Mouse (Mus musculus): ENCODE data around the gene Zfp704. TPM values are rescaled to one million over a fixed set of nuclear protein-coding genes. Genes with fewer than 3 reads are reported as not detected.

Gene Zfp704
- polyA plus RNA-seq, 1 experiment from 2014 or later: 7.8 TPM

DNA sequence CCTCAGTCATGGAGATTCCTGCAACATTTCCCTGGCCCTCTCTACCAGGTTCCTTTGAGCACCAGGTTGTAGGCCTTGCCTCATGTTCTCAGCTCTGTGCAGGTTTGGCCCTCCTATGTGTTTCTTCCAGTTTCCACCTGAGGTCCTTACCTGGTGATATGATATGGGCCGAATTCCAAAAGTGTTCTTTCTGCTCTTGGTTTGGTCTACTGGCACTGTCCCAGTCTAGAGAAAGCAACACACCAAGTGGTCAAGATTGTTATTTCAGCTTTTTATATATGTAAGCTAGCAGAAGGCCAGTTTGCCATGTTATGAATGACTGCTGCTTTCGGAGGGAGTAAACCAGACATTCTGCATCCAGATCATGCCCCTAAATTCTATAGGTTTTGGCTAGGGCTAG, 541 bp upstream of the Zfp704 start:
- Histone ChIP-seq H3K27me3 (peaks cover 2% of the 10 kb centered on the region; the same call in 1 of the 2 replicates), H3K36me3 (no peaks in the 10 kb centered on the region), H3K4me2 (replicated peaks) (peak overlapping the region; percentile 76), H3K9me3 (no peaks in the 10 kb centered on the region), H3K9ac (replicated peaks) (no peak overlapping the region), H3K27ac (peak overlapping the region; percentile 98), H3K4me3 (replicated peaks) (peak overlapping the region; percentile 64), H3K4me1 (replicated peaks) (peaks cover 34% of the 10 kb centered on the region)
- ATAC-seq: no peak; the same call in 1 of the 2 replicates
- WGBS: 93% methylated on average over 2 of the region's 2 CpGs

DNA sequence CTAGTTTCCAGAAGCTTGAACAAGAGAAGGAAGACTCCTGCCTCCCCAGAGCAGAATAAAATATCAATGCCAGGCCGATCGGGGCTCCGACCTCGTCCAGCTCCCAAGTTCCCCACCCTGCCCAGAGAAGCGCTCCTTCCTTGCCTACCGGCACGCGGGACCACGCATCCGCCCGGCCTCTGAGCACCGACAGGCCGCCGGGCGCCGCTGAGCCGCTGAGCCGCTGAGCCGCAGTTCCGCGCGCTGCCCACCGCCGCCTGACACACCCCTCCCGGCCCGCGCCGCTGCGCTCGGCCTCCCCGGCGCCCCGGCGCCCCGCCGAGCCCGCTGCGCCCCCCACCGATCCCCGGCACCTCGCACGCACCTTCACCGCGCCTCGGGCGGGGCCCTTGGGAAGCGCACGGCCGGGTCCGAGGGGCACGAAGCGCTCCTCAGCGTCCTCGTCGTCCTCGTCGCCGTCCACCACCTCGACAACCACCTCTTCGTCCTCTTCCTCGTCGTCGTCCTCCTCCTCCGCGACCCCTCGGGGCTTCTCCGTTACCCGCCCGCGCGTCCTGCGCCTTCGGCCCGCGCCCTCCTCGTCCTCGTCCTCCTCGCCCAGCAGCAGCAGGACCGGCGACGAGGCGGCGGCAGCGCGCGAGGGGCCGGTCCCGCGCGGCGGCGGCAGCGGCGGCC, 842 bp downstream of the Zfp704 start:
- peak overlapping the region; percentile 95 for H3K9ac ChIP-seq (replicated peaks)
- peak overlapping the region; percentile 98 for H3K27ac ChIP-seq
- no peaks in the 10 kb centered on the region for H3K9me3 ChIP-seq
- peak overlapping the region; percentile 64 for H3K4me3 ChIP-seq (replicated peaks)
- H3K27me3 ChIP-seq: peaks cover 3% of the 10 kb centered on the region; the same call in 1 of the 2 replicates
- no peaks in the 10 kb centered on the region for H3K36me3 ChIP-seq
- H3K4me2 ChIP-seq (replicated peaks): peak overlapping the region; percentile 76
- peak; percentile 49 for ATAC-seq
- H3K4me1 ChIP-seq (replicated peaks): peaks cover 37% of the 10 kb centered on the region
- WGBS: 0% methylated on average over 86 of the region's 94 CpGs

DNA sequence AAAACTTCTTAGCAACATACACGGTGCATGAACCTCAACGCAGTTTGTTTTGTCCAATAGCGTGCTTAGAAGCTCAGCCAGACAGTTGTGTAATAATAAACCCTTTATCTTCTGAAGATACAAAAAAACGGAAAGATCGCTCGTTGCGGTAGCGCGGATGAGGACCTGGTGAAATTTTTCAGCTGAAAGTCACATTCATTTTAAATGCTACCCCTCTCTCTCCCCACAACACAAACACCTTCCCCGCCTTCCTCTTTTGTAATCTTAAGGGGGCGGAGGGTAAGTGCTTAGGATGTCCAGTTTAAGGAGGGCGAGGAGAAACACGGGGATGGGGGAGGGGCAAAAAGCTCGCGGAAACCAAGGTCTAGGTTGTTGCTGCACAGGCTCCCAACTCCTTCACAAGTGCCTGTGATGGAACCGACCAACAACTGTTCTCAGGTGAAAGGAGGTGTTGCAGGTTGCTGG, 1.4 kb downstream of the Zfp704 start:
- no peaks in the 10 kb centered on the region for H3K36me3 ChIP-seq
- H3K27me3 ChIP-seq: peaks cover 3% of the 10 kb centered on the region; the same call in 1 of the 2 replicates
- peak overlapping the region; percentile 95 for H3K9ac ChIP-seq (replicated peaks)
- peaks cover 39% of the 10 kb centered on the region for H3K4me1 ChIP-seq (replicated peaks)
- WGBS: under 1% methylated on average over 16 of the region's 16 CpGs
- H3K4me2 ChIP-seq (replicated peaks): peak overlapping the region; percentile 76
- H3K4me3 ChIP-seq (replicated peaks): peak overlapping the region; percentile 64
- peak overlapping the region; percentile 98 for H3K27ac ChIP-seq
- no peaks in the 10 kb centered on the region for H3K9me3 ChIP-seq
- peak; percentile 9 for ATAC-seq

DNA sequence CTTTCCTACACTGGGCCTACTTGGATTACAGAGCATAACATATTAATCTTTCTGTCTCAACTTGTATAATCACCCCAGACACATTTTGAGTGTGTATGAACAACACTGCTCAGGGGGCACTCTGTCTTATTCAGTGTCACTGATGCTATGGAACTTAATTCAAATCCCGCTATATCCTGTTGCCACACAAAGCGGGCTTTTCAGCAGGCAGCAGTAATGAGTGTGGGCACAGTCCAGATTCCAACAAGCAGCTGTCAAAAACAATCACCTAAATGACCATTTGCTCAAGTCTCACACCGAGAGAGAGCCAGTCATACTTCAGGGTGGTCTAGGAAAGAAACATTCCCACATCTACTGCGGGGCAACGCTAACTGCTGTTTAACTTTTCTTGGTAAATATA, 2.2 kb downstream of the Zfp704 start:
- H3K4me2 ChIP-seq (replicated peaks): peak overlapping the region; percentile 76
- 46% methylated on average over 5 of the region's 5 CpGs for WGBS
- no peaks in the 10 kb centered on the region for H3K9me3 ChIP-seq
- no peaks in the 10 kb centered on the region for H3K36me3 ChIP-seq
- H3K4me1 ChIP-seq (replicated peaks): peaks cover 39% of the 10 kb centered on the region
- no peak overlapping the region; the same call in 1 of the 2 replicates for H3K9ac ChIP-seq (replicated peaks)
- no peak for ATAC-seq
- H3K27ac ChIP-seq: no peak overlapping the region
- peak overlapping the region; percentile 64 for H3K4me3 ChIP-seq (replicated peaks)
- H3K27me3 ChIP-seq: peaks cover 3% of the 10 kb centered on the region; the same call in 1 of the 2 replicates

DNA sequence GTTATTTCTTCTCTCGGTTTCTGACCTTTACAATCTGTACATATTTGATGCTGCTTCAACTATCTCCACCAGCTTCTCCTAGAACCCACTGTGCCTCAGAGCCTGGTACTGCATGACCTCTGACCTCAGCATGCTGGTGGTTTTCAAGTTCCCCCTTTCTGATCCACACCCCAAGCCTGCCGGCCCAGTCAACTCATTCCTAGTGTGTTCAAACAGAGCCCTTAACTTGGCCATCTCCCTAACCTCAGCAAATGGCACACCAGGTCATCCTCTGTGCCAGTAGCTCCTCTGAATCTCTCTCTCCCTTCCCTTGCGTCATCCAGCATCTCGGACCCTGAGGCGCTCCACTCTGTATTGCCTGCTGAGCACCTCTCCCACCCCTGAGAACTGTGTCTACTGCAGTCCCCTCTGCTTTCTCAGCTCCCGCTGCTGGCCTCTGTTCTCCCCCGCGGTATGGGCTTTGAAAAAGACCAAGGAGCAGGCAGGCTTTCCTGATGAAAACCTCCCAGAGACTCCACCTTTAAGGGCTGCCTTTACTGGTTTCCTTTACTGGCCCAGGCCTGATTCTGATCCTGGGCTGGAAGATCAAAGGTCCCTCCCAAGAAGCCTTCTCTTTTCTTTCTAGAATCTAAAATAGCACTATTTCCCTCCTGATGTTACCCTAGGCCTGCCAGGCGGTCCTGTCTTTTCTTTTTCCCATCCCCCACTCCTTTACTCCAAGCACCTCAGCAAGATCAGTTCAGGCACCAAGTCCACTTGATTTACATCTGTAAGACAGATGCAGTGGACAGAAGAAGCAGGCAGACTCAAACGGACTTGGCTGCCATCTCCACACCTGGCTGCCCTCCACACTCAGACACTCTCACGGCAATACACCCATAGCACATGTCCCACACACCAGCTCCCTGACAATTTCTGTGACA, 3.8 kb downstream of the Zfp704 start:
- Histone ChIP-seq H3K27ac (no peak overlapping the region), H3K9ac (replicated peaks) (peak overlapping the region; percentile 40; the same call in 1 of the 2 replicates), H3K4me1 (replicated peaks) (peaks cover 39% of the 10 kb centered on the region), H3K27me3 (peaks cover 3% of the 10 kb centered on the region; the same call in 1 of the 2 replicates), H3K4me3 (replicated peaks) (no peak overlapping the region), H3K36me3 (no peaks in the 10 kb centered on the region), H3K4me2 (replicated peaks) (0 out of 2 replicates have a peak overlapping the region, but pooled peaks have one; percentile 17), H3K9me3 (no peaks in the 10 kb centered on the region)
- 24% methylated on average over 11 of the region's 11 CpGs for WGBS
- ATAC-seq: no peak

DNA sequence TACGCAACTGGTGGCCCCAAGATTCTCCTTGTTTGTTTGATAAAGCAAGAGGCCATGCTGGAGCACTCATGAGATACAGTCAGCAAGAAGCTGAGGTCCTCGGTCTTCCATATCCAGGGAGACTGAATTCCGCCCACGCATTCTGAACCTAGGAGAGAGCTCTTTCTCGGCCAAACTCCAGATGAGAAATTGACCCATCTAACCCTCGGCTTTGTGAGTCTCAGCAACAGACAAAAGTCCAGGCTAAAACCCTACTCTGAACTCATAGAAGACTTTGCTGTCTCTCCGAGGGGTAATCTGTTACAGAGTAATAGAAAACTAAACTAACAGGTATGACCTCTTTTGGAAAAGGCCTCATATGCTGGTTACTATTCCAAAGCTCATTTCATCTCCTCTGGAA, 4.9 kb downstream of the Zfp704 start:
- Histone ChIP-seq H3K9me3 (no peaks in the 10 kb centered on the region), H3K4me1 (replicated peaks) (peaks cover 34% of the 10 kb centered on the region), H3K36me3 (no peaks in the 10 kb centered on the region), H3K27me3 (peaks cover 3% of the 10 kb centered on the region; the same call in 1 of the 2 replicates), H3K4me3 (replicated peaks) (no peak overlapping the region), H3K27ac (no peak overlapping the region), H3K9ac (replicated peaks) (no peak overlapping the region), H3K4me2 (replicated peaks) (no peak overlapping the region)
- WGBS: 87% methylated on average over 7 of the region's 7 CpGs
- ATAC-seq: no peak

DNA sequence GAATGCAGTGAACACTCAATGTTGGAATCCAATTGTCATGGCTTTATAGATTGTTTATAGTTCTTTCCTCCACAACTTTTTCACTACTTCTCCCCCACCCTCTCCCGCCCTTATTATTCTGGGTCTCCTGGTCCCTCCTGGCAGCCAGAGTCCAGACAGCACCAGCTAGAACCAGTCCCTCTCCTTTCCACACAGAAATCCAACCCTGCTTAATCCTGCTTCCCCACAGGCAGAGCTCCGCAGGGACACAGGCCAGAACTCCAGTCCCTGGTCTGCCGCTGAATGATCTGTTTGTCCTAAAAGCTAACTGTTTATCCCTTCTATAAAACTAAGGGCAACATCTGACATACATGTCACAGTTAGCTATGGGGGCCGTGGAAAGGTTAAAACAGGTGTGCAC, 6.0 kb downstream of the Zfp704 start:
- Histone ChIP-seq H3K36me3 (no peaks in the 10 kb centered on the region), H3K4me1 (replicated peaks) (peaks cover 40% of the 10 kb centered on the region)
- 86% methylated on average over 4 of the region's 4 CpGs for WGBS

DNA sequence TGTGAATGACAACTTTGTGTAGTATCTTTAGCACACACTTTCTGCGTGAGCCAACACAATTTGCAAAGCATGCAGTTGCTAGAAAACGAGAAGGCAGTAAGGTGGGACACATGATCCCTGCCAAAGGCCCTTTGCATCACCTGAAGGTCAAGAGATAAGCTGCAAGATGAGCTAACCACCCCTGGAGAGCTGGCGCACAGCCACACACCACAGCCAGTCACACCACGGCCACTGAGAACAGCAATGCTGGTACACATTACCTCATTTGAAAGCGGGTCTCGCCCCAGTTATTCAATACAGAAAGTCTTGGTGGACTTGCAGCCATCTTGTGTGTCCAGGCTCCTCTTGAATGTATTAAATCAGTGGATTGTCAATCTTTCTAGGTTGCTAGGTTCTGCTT, 9.3 kb downstream of the Zfp704 start:
- WGBS: 85% methylated on average over 6 of the region's 6 CpGs
- Histone ChIP-seq H3K27me3 (peaks cover 3% of the 10 kb centered on the region; the same call in 1 of the 2 replicates), H3K4me2 (replicated peaks) (no peak overlapping the region), H3K27ac (no peak overlapping the region), H3K9ac (replicated peaks) (no peak overlapping the region), H3K4me1 (replicated peaks) (peaks cover 14% of the 10 kb centered on the region), H3K36me3 (no peaks in the 10 kb centered on the region), H3K9me3 (no peaks in the 10 kb centered on the region), H3K4me3 (replicated peaks) (no peak overlapping the region)
- ATAC-seq: no peak

More for the DNA sequence above, 6.0 kb downstream of the Zfp704 start:
- Histone ChIP-seq H3K27ac (no peak overlapping the region), H3K4me2 (replicated peaks) (no peak overlapping the region), H3K9ac (replicated peaks) (no peak overlapping the region), H3K4me3 (replicated peaks) (no peak overlapping the region), H3K27me3 (peaks cover 3% of the 10 kb centered on the region; the same call in 1 of the 2 replicates), H3K9me3 (no peaks in the 10 kb centered on the region)
- no peak for ATAC-seq

DNA sequence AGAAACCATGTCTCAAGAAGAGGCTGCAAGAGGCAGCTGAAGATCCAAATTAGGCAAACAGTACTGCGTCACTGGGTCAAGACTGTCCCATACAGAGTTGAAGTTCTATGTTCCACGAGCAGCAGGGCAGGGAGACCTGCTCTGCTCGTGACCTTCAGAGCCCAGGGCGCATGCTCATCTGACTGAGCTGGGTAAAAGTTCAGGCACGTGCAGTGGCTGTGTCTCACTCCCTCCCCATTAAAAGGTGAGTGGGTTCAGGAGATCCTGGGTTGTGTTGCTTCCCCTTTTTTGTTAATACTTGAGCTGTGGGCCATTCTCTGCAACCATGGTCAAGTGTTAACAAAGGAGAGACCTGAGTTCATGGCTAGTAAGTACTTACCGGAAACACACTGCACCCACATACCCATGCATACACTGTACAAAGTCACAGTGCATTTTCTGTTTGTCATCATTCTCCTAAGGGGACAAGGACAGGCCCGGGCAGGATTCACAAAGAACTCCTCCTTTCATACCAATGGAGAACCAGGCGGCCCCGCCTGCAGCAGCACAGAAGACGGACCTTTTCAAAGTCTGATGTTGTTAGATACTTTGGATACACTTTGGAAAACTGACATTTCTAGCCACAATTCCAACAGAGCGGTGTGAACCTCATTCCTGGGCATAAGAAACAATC, 10.0 kb downstream of the Zfp704 start:
- no peak for ATAC-seq
- H3K27me3 ChIP-seq: no peaks in the 10 kb centered on the region
- no peaks in the 10 kb centered on the region for H3K9me3 ChIP-seq
- H3K4me3 ChIP-seq (replicated peaks): no peak overlapping the region
- peaks cover 10% of the 10 kb centered on the region; the same call in 1 of the 2 replicates for H3K4me1 ChIP-seq (replicated peaks)
- WGBS: 86% methylated on average over 11 of the region's 11 CpGs
- H3K4me2 ChIP-seq (replicated peaks): no peak overlapping the region
- no peaks in the 10 kb centered on the region for H3K36me3 ChIP-seq
- H3K9ac ChIP-seq (replicated peaks): no peak overlapping the region
- no peak overlapping the region for H3K27ac ChIP-seq

DNA sequence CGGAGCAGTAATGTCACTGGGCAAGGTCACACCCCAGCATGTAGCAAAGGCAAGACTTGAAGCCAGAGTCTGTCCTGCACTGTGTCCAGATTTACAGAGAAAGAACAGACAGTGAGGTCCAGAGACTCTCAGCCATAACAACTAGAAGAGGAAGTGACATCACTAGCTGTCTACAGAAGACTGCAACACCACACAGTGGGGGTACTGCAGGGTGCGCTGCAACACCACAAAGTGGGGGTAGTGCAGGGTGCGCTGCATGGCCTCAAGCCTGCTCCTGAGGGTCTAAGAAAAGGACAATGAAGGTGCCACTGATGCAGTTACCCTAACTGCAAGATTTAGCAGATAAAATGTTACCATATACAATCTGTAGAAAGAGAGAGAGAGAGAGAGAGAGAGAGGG, 11.8 kb downstream of the Zfp704 start:
- Histone ChIP-seq H3K9me3 (no peaks in the 10 kb centered on the region), H3K9ac (replicated peaks) (no peak overlapping the region), H3K4me3 (replicated peaks) (no peak overlapping the region), H3K27me3 (no peaks in the 10 kb centered on the region), H3K4me1 (replicated peaks) (peaks cover 7% of the 10 kb centered on the region; the same call in 1 of the 2 replicates), H3K4me2 (replicated peaks) (no peak overlapping the region), H3K36me3 (no peaks in the 10 kb centered on the region), H3K27ac (no peak overlapping the region)
- ATAC-seq: no peak
- WGBS: 94% methylated on average over 3 of the region's 3 CpGs

DNA sequence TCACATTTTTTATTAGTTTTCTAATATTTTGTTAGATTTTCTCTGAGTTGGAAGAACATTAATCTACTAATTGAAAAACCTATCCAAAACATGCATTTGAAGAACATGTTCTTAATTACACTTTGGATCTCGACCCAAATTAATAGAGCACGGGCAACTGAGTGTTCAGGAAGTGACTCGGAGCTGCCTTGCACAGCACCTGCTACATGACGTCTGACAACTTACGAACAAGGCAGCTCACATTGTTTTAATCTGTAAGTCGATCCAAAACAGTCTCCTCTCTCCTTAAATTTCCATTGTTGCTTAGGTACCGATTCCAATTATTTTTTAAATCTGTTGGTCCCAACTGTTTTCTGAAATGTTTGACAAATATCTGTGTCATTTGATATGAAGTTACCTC, 15.4 kb downstream of the Zfp704 start:
- Histone ChIP-seq H3K9ac (replicated peaks) (no peak overlapping the region), H3K27me3 (no peaks in the 10 kb centered on the region), H3K4me1 (replicated peaks) (peaks cover 5% of the 10 kb centered on the region; the same call in 1 of the 2 replicates), H3K9me3 (no peaks in the 10 kb centered on the region), H3K27ac (no peak overlapping the region), H3K4me3 (replicated peaks) (no peak overlapping the region), H3K4me2 (replicated peaks) (no peak overlapping the region), H3K36me3 (no peaks in the 10 kb centered on the region)
- WGBS: 87% methylated on average over 7 of the region's 7 CpGs
- no peak for ATAC-seq

All from midbrain, embryonic 13.5 days (tissue).